ENCODE assay signal across 27 mouse cellular contexts in the genomic region with DNA sequence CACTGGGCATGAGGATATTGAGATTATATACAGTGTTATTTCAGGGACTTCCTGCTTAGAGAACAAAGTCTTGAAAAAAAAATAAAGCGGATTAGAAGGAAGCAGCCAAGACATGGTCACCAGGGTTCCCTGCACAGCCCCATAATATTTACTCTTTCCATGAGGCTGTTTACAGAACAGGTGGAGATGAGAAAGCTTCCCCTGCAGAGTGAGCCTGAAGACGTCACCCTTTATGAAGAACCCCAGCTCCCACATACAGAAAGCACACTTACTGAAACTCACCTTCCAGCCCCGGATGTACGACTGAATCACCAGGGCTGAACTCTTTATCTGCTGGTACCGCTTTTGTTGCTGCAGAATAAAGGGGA.
DNase-seq lines count a peak whose midpoint lies in the region; ATAC-seq and TF ChIP-seq lines count a peak whose summit lies in the region.
"Had no signal": no experiment of that assay in that cellular context is flagged by ENCODE, and none has a peak within 500 bp of the region (broad histone marks: within the 10 kb centered on the region; RNA-seq: fewer than 3 reads in every experiment).

No protein-coding gene starts in this region.

- H3K9me3 ChIP-seq in heart, embryonic 14.5 days (ENCODE audit: control insufficient read depth, low read length): no peaks in the 10 kb centered on the region
- H3K9me3 ChIP-seq in lung, postnatal 0 days (ENCODE audit: low read length): no peaks in the 10 kb centered on the region
- H3K9me3 ChIP-seq in intestine, embryonic 16.5 days (ENCODE audit: control insufficient read depth, low read length): no peaks in the 10 kb centered on the region
- H3K9me3 ChIP-seq: embryonic facial prominence, embryonic 10.5 days; embryonic facial prominence, embryonic 13.5 days; forebrain, embryonic 12.5 days; forebrain, embryonic 15.5 days; heart, embryonic 13.5 days had no signal

- H3K4me3 ChIP-seq in heart, embryonic 14.5 days (ENCODE audit: control insufficient read depth in 1 of 2, insufficient read depth in 1 of 2, low read depth in 1 of 2, low read length in 2 of 2): no peak overlapping the region
- no peak overlapping the region for H3K4me3 ChIP-seq in lung, postnatal 0 days (ENCODE audit: low read depth, low read length)
- no peak overlapping the region for H3K4me3 ChIP-seq in lung, adult 2 months (replicated peaks; ENCODE audit: extremely low read depth, low read depth, low read length)
- H3K4me3 ChIP-seq in intestine, embryonic 16.5 days (ENCODE audit: low read length): no peak overlapping the region
- H3K4me3 ChIP-seq: embryonic facial prominence, embryonic 10.5 days; embryonic facial prominence, embryonic 13.5 days; erythroblast, embryonic 14.5 days; forebrain, embryonic 12.5 days; forebrain, embryonic 15.5 days; heart, embryonic 13.5 days had no signal

- H3K36me3 ChIP-seq in heart, embryonic 14.5 days (ENCODE audit: control insufficient read depth, insufficient read depth, low read length): peaks cover 77% of the 10 kb centered on the region
- H3K36me3 ChIP-seq in lung, postnatal 0 days (ENCODE audit: insufficient read depth, low read length): peaks cover 36% of the 10 kb centered on the region
- H3K36me3 ChIP-seq in intestine, embryonic 16.5 days (ENCODE audit: control insufficient read depth, insufficient read depth, low read length): peaks cover 3% of the 10 kb centered on the region; the same call in 1 of the 2 replicates

- no peaks in the 10 kb centered on the region for H3K27me3 ChIP-seq in heart, embryonic 14.5 days (ENCODE audit: control insufficient read depth, insufficient read depth, low read length)
- no peaks in the 10 kb centered on the region for H3K27me3 ChIP-seq in lung, postnatal 0 days (replicated peaks; ENCODE audit: insufficient read depth, low read length)
- no peaks in the 10 kb centered on the region for H3K27me3 ChIP-seq in intestine, embryonic 16.5 days (replicated peaks; ENCODE audit: control insufficient read depth, insufficient read depth, low read length)
- H3K27me3 ChIP-seq: embryonic facial prominence, embryonic 13.5 days; forebrain, embryonic 12.5 days; forebrain, embryonic 15.5 days; heart, embryonic 13.5 days had no signal

- no peak for TF ChIP-seq POLR2A in lung, adult 2 months (IDR thresholded peaks at IDR 0.05; ENCODE audit: borderline replicate concordance, extremely low read depth, low read depth, low read length)

- 72% methylated on average over 5 of the region's 5 CpGs for WGBS in heart, embryonic 14.5 days
- 78% methylated on average over 5 of the region's 5 CpGs for WGBS in lung, postnatal 0 days
- 46% methylated on average over 5 of the region's 5 CpGs for WGBS in lung, adult 2 months
- 74% methylated on average over 5 of the region's 5 CpGs for WGBS in intestine, embryonic 16.5 days

- no peak overlapping the region for H3K9ac ChIP-seq in heart, embryonic 14.5 days (ENCODE audit: low read length)
- H3K9ac ChIP-seq in lung, postnatal 0 days (replicated peaks; ENCODE audit: low read depth): no peak overlapping the region
- no peak overlapping the region for H3K9ac ChIP-seq in intestine, embryonic 16.5 days (ENCODE audit: low read depth, low read length)
- H3K9ac ChIP-seq: embryonic facial prominence, embryonic 13.5 days; forebrain, embryonic 12.5 days; forebrain, embryonic 15.5 days; heart, embryonic 13.5 days; hindbrain, embryonic 14.5 days had no signal

- no peak for TF ChIP-seq CTCF in lung, postnatal 0 days (IDR thresholded peaks at IDR 0.05)
- TF ChIP-seq CTCF in lung, adult 2 months (IDR thresholded peaks at IDR 0.05; ENCODE audit: insufficient read depth, low read length): no peak

- TF ChIP-seq EP300 in lung, postnatal 0 days (IDR thresholded peaks at IDR 0.05): no peak

- H3K4me2 ChIP-seq in heart, embryonic 14.5 days (ENCODE audit: low read length): no peak overlapping the region
- H3K4me2 ChIP-seq in lung, postnatal 0 days (replicated peaks; ENCODE audit: low read depth, low read length): no peak overlapping the region
- no peak overlapping the region for H3K4me2 ChIP-seq in intestine, embryonic 16.5 days (ENCODE audit: low read depth, low read length)
- H3K4me2 ChIP-seq: embryonic facial prominence, embryonic 13.5 days; forebrain, embryonic 12.5 days; forebrain, embryonic 15.5 days; heart, embryonic 13.5 days; hindbrain, embryonic 14.5 days had no signal

- H3K27ac ChIP-seq in heart, embryonic 14.5 days (replicated peaks in 1 of 2; ENCODE audit: control insufficient read depth in 1 of 2, insufficient read depth in 1 of 2, low read depth in 2 of 2, low read length in 2 of 2): no peak overlapping the region
- no peak overlapping the region for H3K27ac ChIP-seq in lung, postnatal 0 days (ENCODE audit: low read length)
- no peak overlapping the region for H3K27ac ChIP-seq in intestine, embryonic 16.5 days (ENCODE audit: low read length)
- H3K27ac ChIP-seq: embryonic facial prominence, embryonic 10.5 days; embryonic facial prominence, embryonic 13.5 days; forebrain, embryonic 12.5 days; forebrain, embryonic 15.5 days; heart, embryonic 13.5 days; hindbrain, embryonic 14.5 days; hindbrain, postnatal 0 days had no signal

- ATAC-seq in heart, embryonic 14.5 days (ENCODE audit: insufficient number of reproducible peaks, insufficient read depth, low FRiP score, low read depth): peak; percentile 31; the same call in 1 of the 2 replicates
- ATAC-seq in lung, postnatal 0 days: peak; percentile 44; the same call in 1 of the 2 replicates
- peak; percentile 42; the same call in 1 of the 2 replicates for ATAC-seq in intestine, embryonic 16.5 days
- ATAC-seq: CD4-positive, CD25-positive, alpha-beta regulatory T cell, adult 4 months; forebrain, embryonic 15.5 days; hindbrain, postnatal 0 days; inflammation-experienced regulatory T-cells, adult 6 months had no signal

- DNase-seq in heart, postnatal 14 days: no peak
- no peak for DNase-seq in lung, postnatal 0 days (ENCODE audit: low spot score)
- DNase-seq in lung, adult 2 months: no peak
- DNase-seq in yolk sac, embryonic 10.5 days (ENCODE audit: low spot score): no peak
- no peak for DNase-seq in kidney, postnatal 25 days
- DNase-seq: adrenal gland, adult 2 months; adrenal gland, postnatal 14 days; cerebellum, adult 11 months; cerebellum, adult 2 months; cerebellum, adult 9-11 months; cerebellum, postnatal 25 days; embryo, embryonic 11 days; gastrocnemius, postnatal 25 days; heart, postnatal 10 days; heart, postnatal 4 days had no signal

- no peaks in the 10 kb centered on the region for H3K4me1 ChIP-seq in heart, embryonic 14.5 days (ENCODE audit: control insufficient read depth in 2 of 2, insufficient read depth in 2 of 2, low read length in 2 of 2)
- no peaks in the 10 kb centered on the region for H3K4me1 ChIP-seq in lung, postnatal 0 days (ENCODE audit: insufficient read depth, low read depth, low read length)
- H3K4me1 ChIP-seq in lung, adult 2 months (ENCODE audit: control insufficient read depth, insufficient read depth, low read length): no peaks in the 10 kb centered on the region; the same call in 1 of the 2 replicates
- H3K4me1 ChIP-seq in intestine, embryonic 16.5 days (ENCODE audit: control insufficient read depth, insufficient read depth, low read length): no peaks in the 10 kb centered on the region
- H3K4me1 ChIP-seq: embryonic facial prominence, embryonic 10.5 days; embryonic facial prominence, embryonic 13.5 days; forebrain, embryonic 12.5 days; heart, embryonic 13.5 days had no signal

- intact Hi-C loops in heart, postnatal 14 days (cut with DNase I): no loop called here
